Mouse (Mus musculus) thymus, postnatal 14 days (tissue): ENCODE measurements around the gene Ssxb8.
"Not testable (repeated sequence)": the region's sequence is repeated elsewhere in the genome, so short reads cannot be mapped to it uniquely, and the experiment has no call there.

Experiments used
- DNase-seq: peaks from one replicate; pipeline ENCODE4 v3.0.0; 2021

Gene Ssxb8

GRCm38 (mm10) chrX:8690744-8691143 lies at the start of gene Ssxb8:
Gene Ssxb8 (minus strand): TSS chrX:8690844.
- not testable (repeated sequence) for DNase-seq

DNA sequence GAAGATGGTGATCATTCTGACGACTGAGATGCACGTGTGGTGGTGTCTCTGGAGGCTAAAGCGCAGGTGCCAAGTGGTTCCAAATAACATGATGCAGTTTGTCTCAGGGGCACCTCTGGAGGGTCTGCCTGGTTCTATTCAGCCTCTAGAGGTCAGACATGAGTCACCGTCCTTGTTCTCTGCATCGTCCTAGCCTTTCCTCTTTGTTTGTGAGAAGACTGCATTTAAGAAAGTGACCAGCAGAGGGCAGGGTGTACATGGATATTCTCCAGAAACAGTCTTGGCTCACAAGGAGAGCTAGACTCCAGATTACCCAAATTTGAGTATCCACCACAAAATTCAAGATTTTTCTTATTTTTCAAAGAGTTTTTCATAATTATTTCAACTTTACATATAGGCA lies 42.3 kb upstream of the Ssxb8 start:
- DNase-seq, result peak; percentile 3

GRCm38 (mm10) chrX:8663085-8663484 lies 27.6 kb downstream of the Ssxb8 start:
- no peak for DNase-seq
